Mouse (Mus musculus): Measurements from ENCODE around the gene Acvr1.

GRCm38 (mm10) chr2:58505306-58506090 lies 61.5 kb downstream of the Acvr1 start:
- TF ChIP-seq CTCF (IDR thresholded peaks at IDR 0.05; ENCODE audit: low read depth, low read length) (no peak), POLR2A (IDR thresholded peaks at IDR 0.05; ENCODE audit: insufficient read depth, low read length) (no peak), EP300 (IDR thresholded peaks at IDR 0.05; ENCODE audit: insufficient read depth, low read depth, low read length) (no peak)
